Mouse (Mus musculus) brain, embryonic 14.5 days (tissue): ENCODE data around the gene Sprtn.

Source experiments
- CTCF ChIP-seq: fragments of 200-500 bp; IDR thresholded peaks from 2 replicates; pipeline ENCODE4 v1.5.1; 2012; ENCODE audit warnings: inconsistent platforms, mild to moderate bottlenecking, moderate library complexity, borderline replicate concordance; ENCODE audit not compliant: insufficient read depth, insufficient read length; ENCODE audit errors: extremely low read depth
- POLR2A ChIP-seq: fragments of 200-500 bp; IDR thresholded peaks from 2 replicates; pipeline ENCODE4 v1.6.1; 2012; ENCODE audit warnings: mild to moderate bottlenecking, inconsistent platforms, borderline replicate concordance; ENCODE audit not compliant: poor library complexity, insufficient read depth, insufficient read length, severe bottlenecking; ENCODE audit errors: extremely low read depth

GRCm38 (mm10) chr8:124867126-124867525, 30.6 kb upstream of the Sprtn start:
- no peak for TF ChIP-seq CTCF
- no peak for TF ChIP-seq POLR2A
